Mouse (Mus musculus) stomach, postnatal 0 days (tissue): ENCODE data around the gene Olfr339.

ENCODE experiments used
- CTCF ChIP-seq: IDR thresholded peaks from 2 replicates; pipeline ENCODE4 v1.5.1; 2016; ENCODE audit warnings: antibody characterized with exemption, low read depth, mild to moderate bottlenecking, moderate library complexity
- EP300 ChIP-seq: optimal IDR thresholded peaks from 2 replicates; pipeline ENCODE3; 2016; ENCODE audit warnings: antibody characterized with exemption

GRCm38 (mm10) chr2:36452287-36452686, 33.5 kb downstream of the Olfr339 start, which contains the start of gene Olfr340:
- TF ChIP-seq CTCF (no peak), EP300 (no peak)
